Mouse (Mus musculus) lung, postnatal 0 days (tissue): ENCODE measurements around the gene Hist1h2bk. TPM values are rescaled to one million over a fixed set of nuclear protein-coding genes. Genes with fewer than 3 reads are reported as not detected.
A peak's percentile ranks its signal among the peaks of the same experiment; 100 is the strongest.
"Not testable (repeated sequence)": the region's sequence is repeated elsewhere in the genome, so short reads cannot be mapped to it uniquely, and the experiment has no call there.

Experiments used
- ATAC-seq: fragments of 200-750 bp; cut with Nextera tagmentation; 2 replicates; pipeline ENCODE4 v1.8.0; 2017; ENCODE audit warnings: moderate library complexity
- DNase-seq: peaks from one replicate; pipeline ENCODE4 v3.0.0-alpha.2; 2016; ENCODE audit warnings: low spot score
- H3K27ac ChIP-seq: fragments of 300-500 bp; sonication (generic); 2 replicates; pipeline ENCODE4 v1.5.1; 2014; ENCODE audit warnings: antibody characterized with exemption, mild to moderate bottlenecking, low read length, mixed read lengths
- H3K27me3 ChIP-seq: fragments of 300-500 bp; sonication (generic); replicated peaks from 2 replicates; pipeline ENCODE4 v1.6.1; 2014; ENCODE audit warnings: low read length, mixed read lengths; ENCODE audit not compliant: insufficient read depth
- H3K36me3 ChIP-seq: fragments of 300-500 bp; sonication (generic); 2 replicates; pipeline ENCODE4 v1.6.1; 2014; ENCODE audit warnings: low read length, mixed read lengths; ENCODE audit not compliant: insufficient read depth
- H3K4me1 ChIP-seq: fragments of 300-500 bp; sonication (generic); 2 replicates; pipeline ENCODE4 v1.6.1; 2014; ENCODE audit warnings: antibody characterized with exemption, low read depth, low read length, mixed read lengths; ENCODE audit not compliant: insufficient read depth
- H3K4me2 ChIP-seq: fragments of 300-500 bp; sonication (generic); replicated peaks from 2 replicates; pipeline ENCODE4 v1.6.1; 2014; ENCODE audit warnings: low read depth, mild to moderate bottlenecking, low read length, moderate library complexity, mixed read lengths
- H3K4me3 ChIP-seq: fragments of 300-500 bp; sonication (generic); 2 replicates; pipeline ENCODE4 v1.5.1; 2014; ENCODE audit warnings: low read depth, low read length
- H3K9ac ChIP-seq: fragments of 300-500 bp; sonication (generic); replicated peaks from 2 replicates; pipeline ENCODE4 v1.6.1; 2014; ENCODE audit warnings: low read depth, mild to moderate bottlenecking
- H3K9me3 ChIP-seq: fragments of 300-500 bp; sonication (generic); 2 replicates; pipeline ENCODE4 v1.6.1; 2016; ENCODE audit warnings: low read length, mixed read lengths
- CTCF ChIP-seq: IDR thresholded peaks from 2 replicates; pipeline ENCODE4 v1.5.1; 2016; ENCODE audit warnings: antibody characterized with exemption, mild to moderate bottlenecking
- EP300 ChIP-seq: IDR thresholded peaks from 2 replicates; pipeline ENCODE4 v1.6.1; 2016; ENCODE audit warnings: antibody characterized with exemption, mild to moderate bottlenecking, control low read depth
- WGBS: fragments of 180-500 bp; shearing (Covaris S2); extraction: QIAGEN DNeasy Blood & Tissue Kit; methylation state at CpG from one replicate; pipeline ENCODE4 v1.1.7; 2014; 5-methylcytosine and 5-hydroxymethylcytosine counted together
- polyA plus RNA-seq: library from polyadenylated mRNA; unstranded; fragments of >200 nt; fragmentation: Nextera tagmentation; extraction: Ambion mirVana; gene quantifications from 2 replicates; pipeline ENCODE4 v1.2.1, GENCODE M21; 2015

Gene Hist1h2bk
- polyA plus RNA-seq: 0.45 and 0.81 TPM in 2 replicates

GRCm38 (mm10) chr13:22035267-22036148, at the start of gene Hist1h2bk, which contains the start of gene Hist1h2ah:
Gene Hist1h2bk (plus strand): TSS chr13:22035870.
Gene Hist1h2ah (minus strand): TSS chr13:22035568.
- Histone ChIP-seq H3K4me3 (peak within 1 kb of the TSS; percentile 33), H3K4me2 (peak within 1 kb of the TSS; percentile 53)
- not testable (repeated sequence) for H3K9ac ChIP-seq, H3K27me3 ChIP-seq, H3K9me3 ChIP-seq, H3K36me3 ChIP-seq, H3K27ac ChIP-seq, H3K4me1 ChIP-seq
- ATAC-seq (peak; percentile 99), DNase-seq (peak; percentile 98)
- WGBS: under 1% methylated on average over 20 of the region's 69 CpGs
- TF ChIP-seq CTCF (peak; percentile 6; the same call in 1 of the 2 replicates), EP300 (peak; percentile 34; the same call in 1 of the 2 replicates)

DNA sequence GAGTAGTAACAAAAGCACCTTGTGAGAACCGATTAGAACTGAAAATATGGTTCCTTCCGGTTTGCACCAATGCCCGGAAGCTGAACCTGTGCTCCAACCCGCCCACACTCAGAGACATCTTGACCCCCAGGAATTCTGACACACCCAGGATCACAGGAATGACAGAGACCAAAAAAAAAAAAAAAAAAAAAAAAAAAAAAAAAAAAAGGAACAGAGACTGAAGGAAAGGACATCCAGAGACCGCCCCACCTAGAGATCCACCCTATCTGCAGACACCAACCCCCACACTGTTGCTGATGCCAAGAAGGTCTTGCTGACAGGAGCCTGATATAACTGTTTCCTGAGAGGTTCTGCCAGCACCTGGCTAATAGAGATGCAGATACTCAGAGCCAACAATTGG, 43.1 kb upstream of the Hist1h2bk start:
- no peak for TF ChIP-seq CTCF
- no peak for TF ChIP-seq EP300
- DNase-seq (no peak), ATAC-seq (no peak)
- no peaks in the 10 kb centered on the region for H3K36me3 ChIP-seq
- no peak overlapping the region for H3K9ac ChIP-seq
- H3K27ac ChIP-seq: no peak overlapping the region
- H3K4me2 ChIP-seq: no peak overlapping the region
- 72% methylated on average over 5 of the region's 5 CpGs for WGBS
- no peak overlapping the region for H3K4me3 ChIP-seq
- no peaks in the 10 kb centered on the region for H3K4me1 ChIP-seq
- H3K9me3 ChIP-seq: no peaks in the 10 kb centered on the region; the same call in 1 of the 2 replicates
- peaks cover 23% of the 10 kb centered on the region for H3K27me3 ChIP-seq

DNA sequence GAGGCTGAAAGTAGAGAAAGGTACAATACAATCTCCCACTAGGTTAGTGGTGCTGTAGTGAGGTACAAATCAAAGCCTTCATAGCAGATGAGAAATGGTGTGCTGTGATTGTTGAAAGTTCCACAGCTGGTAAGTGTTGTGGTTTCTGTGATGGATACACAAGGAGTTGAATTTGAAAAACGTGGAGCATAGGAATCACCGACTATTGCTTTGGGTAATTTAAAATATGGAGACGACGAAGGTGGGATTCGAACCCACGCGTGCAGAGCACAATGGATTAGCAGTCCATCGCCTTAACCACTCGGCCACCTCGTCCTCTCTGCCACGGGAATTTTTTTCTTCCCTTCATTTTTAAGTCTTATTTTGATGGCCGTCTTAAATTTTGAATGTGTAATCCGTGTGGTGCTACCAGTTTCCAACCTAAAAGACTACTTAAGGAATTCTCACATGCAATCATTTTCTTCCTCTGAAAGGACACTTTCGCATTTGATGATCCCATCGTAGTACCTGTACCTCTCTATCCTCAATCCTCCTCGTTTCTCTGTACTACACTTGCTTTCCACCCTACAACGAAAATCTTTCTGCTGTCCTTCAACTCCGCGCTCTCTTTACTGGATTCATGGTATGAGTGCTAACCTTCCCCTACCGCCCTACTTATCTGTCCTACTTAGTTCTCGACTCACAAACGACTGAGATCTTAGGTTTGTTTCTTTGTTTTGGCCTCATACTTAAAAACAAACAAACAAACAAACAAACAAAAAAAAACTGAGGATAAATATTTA, 41.5 kb upstream of the Hist1h2bk start:
- ATAC-seq: no peak
- Histone ChIP-seq H3K9ac (no peak overlapping the region), H3K27ac (no peak overlapping the region), H3K4me2 (no peak overlapping the region), H3K4me1 (no peaks in the 10 kb centered on the region), H3K36me3 (no peaks in the 10 kb centered on the region), H3K27me3 (peaks cover 37% of the 10 kb centered on the region), H3K4me3 (no peak overlapping the region), H3K9me3 (no peaks in the 10 kb centered on the region; the same call in 1 of the 2 replicates)
- TF ChIP-seq CTCF (no peak), EP300 (no peak)
- WGBS: 5% methylated on average over 22 of the region's 22 CpGs
- peak; percentile 30 for DNase-seq

- no peak overlapping the region for H3K27ac ChIP-seq
- no peak for ATAC-seq
- H3K27me3 ChIP-seq: peaks cover 45% of the 10 kb centered on the region
- no peak overlapping the region for H3K9ac ChIP-seq
- no peaks in the 10 kb centered on the region for H3K36me3 ChIP-seq
- TF ChIP-seq CTCF (no peak), EP300 (no peak)
- 4% methylated on average over 8 of the region's 8 CpGs for WGBS
- peak overlapping the region; percentile 59 for H3K4me2 ChIP-seq
- no peaks in the 10 kb centered on the region for H3K4me1 ChIP-seq
- H3K4me3 ChIP-seq: peak overlapping the region; percentile 40
- H3K9me3 ChIP-seq: no peaks in the 10 kb centered on the region; the same call in 1 of the 2 replicates
- DNase-seq: peak; percentile 26
Measured at GRCm38 (mm10) chr13:21994896-21995295, 40.8 kb upstream of the Hist1h2bk start.

- TF ChIP-seq EP300 (no peak), CTCF (peak; percentile 33)
- peak; percentile 54 for ATAC-seq
- H3K27me3 ChIP-seq: peaks cover 50% of the 10 kb centered on the region
- no peaks in the 10 kb centered on the region; the same call in 1 of the 2 replicates for H3K9me3 ChIP-seq
- H3K4me1 ChIP-seq: no peaks in the 10 kb centered on the region
- under 1% methylated on average over 21 of the region's 21 CpGs for whole genome bisulfite sequencing
- no peak overlapping the region for H3K9ac ChIP-seq
- DNase-seq: peak; percentile 54
- H3K4me2 ChIP-seq: peak overlapping the region; percentile 59
- H3K4me3 ChIP-seq: peak overlapping the region; percentile 40
- no peaks in the 10 kb centered on the region for H3K36me3 ChIP-seq
- H3K27ac ChIP-seq: no peak overlapping the region
Measured at GRCm38 (mm10) chr13:21995331-21995914, 40.2 kb upstream of the Hist1h2bk start.
